Mouse (Mus musculus) CH12.LX (cell line): Measurements from ENCODE around the gene 4933424G06Rik.

ENCODE experiments used
- CHD1 ChIP-seq: IDR thresholded peaks from 2 replicates; pipeline ENCODE4 v1.6.1; 2012; ENCODE audit warnings: low read depth, low read length, improper control_type of control experiment, inconsistent platforms
- KAT2A ChIP-seq: IDR thresholded peaks from 2 replicates; pipeline ENCODE4 v1.6.1; 2012; ENCODE audit warnings: low read length, improper control_type of control experiment, inconsistent platforms; ENCODE audit not compliant: insufficient replicate concordance
- USF2 ChIP-seq: conservative IDR thresholded peaks from 2 replicates; pipeline ENCODE4 v1.6.1; 2011; ENCODE audit warnings: low read depth, low read length, improper control_type of control experiment

DNA sequence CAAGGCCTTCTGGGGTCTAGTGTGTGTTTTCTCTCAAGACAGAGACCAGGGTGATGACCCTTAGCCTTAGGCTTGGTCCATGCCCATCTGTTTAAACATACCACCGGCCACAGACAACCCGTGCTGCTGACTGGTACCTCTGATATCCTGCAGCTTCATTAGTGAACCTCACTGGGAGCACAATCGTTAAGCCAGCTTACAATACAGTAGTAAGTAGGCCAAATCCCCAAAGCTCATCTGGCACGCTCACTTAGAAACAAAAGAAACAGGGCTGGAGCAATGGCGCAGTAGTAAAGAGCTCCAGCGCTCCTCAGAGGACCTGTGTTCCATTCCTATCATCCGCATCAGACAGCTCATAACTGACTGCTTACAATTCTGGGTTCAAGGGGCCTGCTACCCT lies 29.1 kb upstream of the 4933424G06Rik start:
- TF ChIP-seq USF2 (no peak), CHD1 (no peak), KAT2A (no peak)
